Comparison of ENCODE assay signal across 9 mouse cellular contexts in genomic region chr11:67428196-67428595, GRCm38 (mm10). TPM values are rescaled to one million over a fixed set of nuclear protein-coding genes. Genes with fewer than 3 reads are reported as not detected.
DNase-seq lines count a peak whose midpoint lies in the region; ATAC-seq and TF ChIP-seq lines count a peak whose summit lies in the region.
"Had no signal": no experiment of that assay in that cellular context is flagged by ENCODE, and none has a peak within 500 bp of the region (broad histone marks: within the 10 kb centered on the region; RNA-seq: fewer than 3 reads in every experiment).

No protein-coding gene starts in this region.

- no peak overlapping the region for H3K9ac ChIP-seq in midbrain, embryonic 14.5 days (replicated peaks; ENCODE audit: low read length)
- no peak overlapping the region for H3K9ac ChIP-seq in midbrain, embryonic 13.5 days (replicated peaks)
- H3K9ac ChIP-seq in limb, embryonic 14.5 days (ENCODE audit: low read depth, low read length, severe bottlenecking) = no peak overlapping the region
- H3K9ac ChIP-seq: heart, embryonic 13.5 days had no signal

- H3K27ac ChIP-seq in midbrain, embryonic 14.5 days (replicated peaks; ENCODE audit: low read depth, low read length) = no peak overlapping the region
- no peak overlapping the region for H3K27ac ChIP-seq in midbrain, embryonic 13.5 days
- H3K27ac ChIP-seq in cerebellum, adult 2 months (ENCODE audit: insufficient read depth, low read length) = no peak overlapping the region
- H3K27ac ChIP-seq in limb, embryonic 14.5 days (replicated peaks; ENCODE audit: low read depth, low read length) = no peak overlapping the region
- H3K27ac ChIP-seq: heart, embryonic 13.5 days had no signal

- no peaks in the 10 kb centered on the region for H3K36me3 ChIP-seq in midbrain, embryonic 14.5 days (ENCODE audit: control insufficient read depth, insufficient read depth, low read length)
- H3K36me3 ChIP-seq in midbrain, embryonic 13.5 days = no peaks in the 10 kb centered on the region
- H3K36me3 ChIP-seq in limb, embryonic 14.5 days (ENCODE audit: control insufficient read depth, insufficient read depth, low read length) = no peaks in the 10 kb centered on the region
- H3K36me3 ChIP-seq: heart, embryonic 13.5 days had no signal

- peak; percentile 60; the same call in 1 of the 2 replicates for TF ChIP-seq CTCF in cerebellum, adult 2 months (IDR thresholded peaks at IDR 0.05; ENCODE audit: borderline replicate concordance, insufficient read depth, low read depth, low read length)

- no peak overlapping the region for H3K4me3 ChIP-seq in midbrain, embryonic 14.5 days (replicated peaks; ENCODE audit: low read depth, low read length)
- no peak overlapping the region for H3K4me3 ChIP-seq in midbrain, embryonic 13.5 days (replicated peaks)
- no peak overlapping the region for H3K4me3 ChIP-seq in cerebellum, adult 2 months (replicated peaks; ENCODE audit: insufficient read depth, low read depth, low read length)
- H3K4me3 ChIP-seq in limb, embryonic 14.5 days (replicated peaks; ENCODE audit: low read length) = no peak overlapping the region
- H3K4me3 ChIP-seq: heart, embryonic 13.5 days had no signal

- peak; percentile 5 for DNase-seq in CD4-positive, CD25-positive, alpha-beta regulatory T cell, adult 2 months (ENCODE audit: low read depth, low spot score)
- peak; percentile 23 for DNase-seq in midbrain, embryonic 14.5 days
- DNase-seq in cerebellum, adult 2 months = peak; percentile 21 to 28
- peak; percentile 45 to 61 for DNase-seq in heart, postnatal 36 days
- peak; percentile 25 for DNase-seq in limb, embryonic 14.5 days (ENCODE audit: low spot score)
- DNase-seq in spleen, postnatal 10 days (ENCODE audit: low spot score in 2 of 2) = peak; percentile 4 to 47

- TF ChIP-seq POLR2A in cerebellum, adult 2 months (IDR thresholded peaks at IDR 0.05; ENCODE audit: borderline replicate concordance, insufficient read depth, low read length) = no peak
- TF ChIP-seq POLR2A in limb, embryonic 14.5 days (IDR thresholded peaks at IDR 0.05; ENCODE audit: borderline replicate concordance, extremely low read depth, insufficient read depth, insufficient read length) = no peak

- H3K27me3 ChIP-seq in midbrain, embryonic 14.5 days (ENCODE audit: control insufficient read depth, insufficient read depth, low read length) = no peaks in the 10 kb centered on the region
- H3K27me3 ChIP-seq in midbrain, embryonic 13.5 days = no peaks in the 10 kb centered on the region
- H3K27me3 ChIP-seq in cerebellum, adult 2 months (ENCODE audit: control insufficient read depth, insufficient read depth, low read length) = no peaks in the 10 kb centered on the region
- no peaks in the 10 kb centered on the region for H3K27me3 ChIP-seq in limb, embryonic 14.5 days (ENCODE audit: control insufficient read depth, insufficient read depth, low read length)
- H3K27me3 ChIP-seq: heart, embryonic 13.5 days had no signal

- H3K4me1 ChIP-seq in midbrain, embryonic 14.5 days (ENCODE audit: control insufficient read depth, insufficient read depth, low read length) = no peaks in the 10 kb centered on the region
- peaks cover 5% of the 10 kb centered on the region; the same call in 1 of the 2 replicates for H3K4me1 ChIP-seq in midbrain, embryonic 13.5 days (replicated peaks)
- no peaks in the 10 kb centered on the region for H3K4me1 ChIP-seq in cerebellum, adult 2 months (ENCODE audit: control insufficient read depth, insufficient read depth, low read length)
- 0 out of 2 replicates have a peak, but pooled peaks cover 4% of the 10 kb centered on the region for H3K4me1 ChIP-seq in limb, embryonic 14.5 days (ENCODE audit: control insufficient read depth, insufficient read depth, low read length)
- H3K4me1 ChIP-seq: heart, embryonic 13.5 days had no signal

- ATAC-seq in CD4-positive, CD25-positive, alpha-beta regulatory T cell, adult 4 months = no peak
- no peak for ATAC-seq in midbrain, embryonic 14.5 days (ENCODE audit: low FRiP score, low TSS enrichment)
- ATAC-seq in midbrain, embryonic 13.5 days = no peak
- ATAC-seq in limb, embryonic 14.5 days (ENCODE audit: low FRiP score, low read depth) = no peak

- H3K4me2 ChIP-seq in midbrain, embryonic 14.5 days (ENCODE audit: low read length) = no peak overlapping the region
- H3K4me2 ChIP-seq in midbrain, embryonic 13.5 days (replicated peaks) = no peak overlapping the region
- H3K4me2 ChIP-seq in limb, embryonic 14.5 days (replicated peaks; ENCODE audit: low read depth, low read length, severe bottlenecking) = no peak overlapping the region
- H3K4me2 ChIP-seq: heart, embryonic 13.5 days had no signal

- H3K9me3 ChIP-seq in midbrain, embryonic 14.5 days (ENCODE audit: control insufficient read depth, low read length) = no peaks in the 10 kb centered on the region
- H3K9me3 ChIP-seq in midbrain, embryonic 13.5 days = no peaks in the 10 kb centered on the region
- H3K9me3 ChIP-seq in limb, embryonic 14.5 days (ENCODE audit: control insufficient read depth, low read length) = no peaks in the 10 kb centered on the region
- H3K9me3 ChIP-seq: heart, embryonic 13.5 days had no signal

- 43% methylated on average over 3 of the region's 3 CpGs for whole genome bisulfite sequencing in midbrain, embryonic 14.5 days
- 31% methylated on average over 3 of the region's 3 CpGs for WGBS in midbrain, embryonic 13.5 days
- WGBS in cerebellum, adult 2 months = 29% methylated on average over 3 of the region's 3 CpGs
- 37% methylated on average over 3 of the region's 3 CpGs for WGBS in limb, embryonic 14.5 days

- intact Hi-C loops in heart, postnatal 36 days (cut with DNase I) = loop anchor here (1.0 kb wide), 1 partner anchor 219 kb away; no protein-coding TSS in a partner anchor

RNA-seq across cellular contexts. Expression of gene Gas7, which starts 27.0 kb away (rescaled TPM):
- polyA plus RNA-seq in CD4-positive, CD25-positive, alpha-beta regulatory T cell, adult 4 months (2017; shearing (Covaris generic)) = under 1 TPM; 0.12 to 0.85 TPM
- 15.7 and 23.8 TPM in 2 replicates for polyA plus RNA-seq in midbrain, embryonic 14.5 days (2014; fragmentation: Nextera tagmentation; extraction: Ambion mirVana)
- 11.9 TPM in 2 replicates for polyA plus RNA-seq in midbrain, embryonic 13.5 days (2015; fragmentation: Nextera tagmentation; extraction: Ambion mirVana)
- polyA plus RNA-seq in cerebellum, adult 2 months (2012; rRNA removed) = 182 and 239 TPM in 2 replicates
- total RNA-seq in heart, postnatal 36 days (2021) = 10 to 100 TPM; 10.2 to 10.3 TPM
- polyA plus RNA-seq in limb, embryonic 14.5 days (2012; rRNA removed) = 9.8 and 10.4 TPM in 2 replicates
- polyA plus RNA-seq in limb, embryonic 14.5 days (2014; fragmentation: Nextera tagmentation; extraction: Ambion mirVana) = 17.2 and 18.2 TPM in 2 replicates
